Mouse (Mus musculus) hindbrain, embryonic 12.5 days (tissue): ENCODE data around the gene Prox1. TPM values are rescaled to one million over a fixed set of nuclear protein-coding genes. Genes with fewer than 3 reads are reported as not detected.

ENCODE experiments used
- ATAC-seq: fragments of 200-750 bp; cut with Nextera tagmentation; 2 replicates; pipeline ENCODE4 v1.8.0; 2017; ENCODE audit warnings: moderate TSS enrichment; ENCODE audit not compliant: low FRiP score
- H3K27ac ChIP-seq: fragments of 300-500 bp; sonication (generic); 2 replicates; pipeline ENCODE4 v1.5.1; 2016; ENCODE audit warnings: mild to moderate bottlenecking
- H3K27me3 ChIP-seq: fragments of 300-500 bp; sonication (generic); 2 replicates; pipeline ENCODE4 v1.6.1; 2016; ENCODE audit warnings: mild to moderate bottlenecking
- H3K36me3 ChIP-seq: fragments of 300-500 bp; sonication (generic); 2 replicates; pipeline ENCODE4 v1.6.1; 2016; ENCODE audit warnings: mild to moderate bottlenecking
- H3K4me1 ChIP-seq: fragments of 300-500 bp; sonication (generic); 2 replicates; pipeline ENCODE4 v1.6.1; 2016
- H3K4me2 ChIP-seq: fragments of 300-500 bp; sonication (generic); replicated peaks from 2 replicates; pipeline ENCODE4 v1.6.1; 2016; ENCODE audit warnings: mild to moderate bottlenecking
- H3K4me3 ChIP-seq: fragments of 300-500 bp; sonication (generic); 2 replicates; pipeline ENCODE4 v1.5.1; 2016; ENCODE audit warnings: mild to moderate bottlenecking
- H3K9ac ChIP-seq: fragments of 300-500 bp; sonication (generic); 2 replicates; pipeline ENCODE4 v1.6.1; 2016; ENCODE audit warnings: mild to moderate bottlenecking, moderate library complexity
- H3K9me3 ChIP-seq: fragments of 300-500 bp; sonication (generic); replicated peaks from 2 replicates; pipeline ENCODE4 v1.6.1; 2016; ENCODE audit warnings: mild to moderate bottlenecking
- WGBS: fragments of 180-500 bp; shearing (Covaris S2); methylation state at CpG from one replicate; pipeline ENCODE4 v1.1.7; 2016; 5-methylcytosine and 5-hydroxymethylcytosine counted together
- polyA plus RNA-seq: library from polyadenylated mRNA; unstranded; fragments of >200 nt; fragmentation: Nextera tagmentation; extraction: Ambion mirVana; gene quantifications from 2 replicates; pipeline ENCODE4 v1.2.1, GENCODE M21; 2016

Gene Prox1
- polyA plus RNA-seq = 10.8 and 12.5 TPM in 2 replicates

- under 1% methylated on average over 62 of the region's 62 CpGs for WGBS
- H3K36me3 ChIP-seq = no peaks in the 10 kb centered on the region
- peak within 1 kb of the TSS; percentile 61 for H3K4me3 ChIP-seq
- H3K9me3 ChIP-seq = no peaks in the 10 kb centered on the region
- H3K27me3 ChIP-seq = peaks cover 44% of the 10 kb centered on the region
- peaks cover 59% of the 10 kb centered on the region for H3K4me1 ChIP-seq
- H3K4me2 ChIP-seq = peak within 1 kb of the TSS; percentile 87
- H3K9ac ChIP-seq = peak within 1 kb of the TSS; percentile 82
- peak; percentile 89 for ATAC-seq
- peak within 1 kb of the TSS; percentile 90 for H3K27ac ChIP-seq
Measured at GRCm38 (mm10) chr1:190169911-190170818, at the start of gene Prox1. Prox1 (minus strand) TSS chr1:190170714.

- Histone ChIP-seq H3K4me1 (peaks cover 4% of the 10 kb centered on the region), H3K9me3 (no peaks in the 10 kb centered on the region), H3K9ac (no peak overlapping the region), H3K27me3 (no peaks in the 10 kb centered on the region), H3K4me2 (no peak overlapping the region), H3K36me3 (no peaks in the 10 kb centered on the region), H3K4me3 (no peak overlapping the region), H3K27ac (no peak overlapping the region)
- 71% methylated on average over 15 of the region's 15 CpGs for WGBS
- no peak for ATAC-seq
Measured at GRCm38 (mm10) chr1:190216621-190217020, 46.1 kb upstream of the Prox1 start.

GRCm38 (mm10) chr1:190214626-190215025, 44.1 kb upstream of the Prox1 start:
- H3K27ac ChIP-seq = no peak overlapping the region
- ATAC-seq = no peak
- H3K36me3 ChIP-seq = no peaks in the 10 kb centered on the region
- H3K9me3 ChIP-seq = no peaks in the 10 kb centered on the region
- 59% methylated on average over 7 of the region's 7 CpGs for WGBS
- no peak overlapping the region for H3K9ac ChIP-seq
- no peaks in the 10 kb centered on the region for H3K27me3 ChIP-seq
- no peak overlapping the region for H3K4me2 ChIP-seq
- H3K4me1 ChIP-seq = no peaks in the 10 kb centered on the region; the same call in 1 of the 2 replicates
- H3K4me3 ChIP-seq = no peak overlapping the region

GRCm38 (mm10) chr1:190213175-190213574, 42.7 kb upstream of the Prox1 start:
- Histone ChIP-seq H3K27me3 (no peaks in the 10 kb centered on the region), H3K4me2 (no peak overlapping the region), H3K36me3 (no peaks in the 10 kb centered on the region), H3K4me3 (no peak overlapping the region), H3K27ac (no peak overlapping the region), H3K9me3 (no peaks in the 10 kb centered on the region), H3K9ac (no peak overlapping the region), H3K4me1 (no peaks in the 10 kb centered on the region; the same call in 1 of the 2 replicates)
- WGBS = 93% methylated on average over 6 of the region's 6 CpGs
- ATAC-seq = no peak

- no peaks in the 10 kb centered on the region for H3K27me3 ChIP-seq
- H3K27ac ChIP-seq = no peak overlapping the region
- no peaks in the 10 kb centered on the region for H3K36me3 ChIP-seq
- no peak overlapping the region for H3K4me3 ChIP-seq
- no peak overlapping the region for H3K9ac ChIP-seq
- no peaks in the 10 kb centered on the region for H3K9me3 ChIP-seq
- no peak for ATAC-seq
- WGBS = 88% methylated on average over 8 of the region's 8 CpGs
- H3K4me1 ChIP-seq = no peaks in the 10 kb centered on the region
- no peak overlapping the region for H3K4me2 ChIP-seq
Measured at GRCm38 (mm10) chr1:190207246-190207645, 36.7 kb upstream of the Prox1 start.

GRCm38 (mm10) chr1:190205691-190206090, 35.2 kb upstream of the Prox1 start:
- WGBS = 100% methylated on average over 2 of the region's 2 CpGs
- H3K9me3 ChIP-seq = no peaks in the 10 kb centered on the region
- H3K27me3 ChIP-seq = no peaks in the 10 kb centered on the region
- no peaks in the 10 kb centered on the region for H3K36me3 ChIP-seq
- no peaks in the 10 kb centered on the region for H3K4me1 ChIP-seq
- H3K27ac ChIP-seq = no peak overlapping the region
- no peak overlapping the region for H3K4me3 ChIP-seq
- H3K4me2 ChIP-seq = no peak overlapping the region
- no peak for ATAC-seq
- H3K9ac ChIP-seq = no peak overlapping the region

GRCm38 (mm10) chr1:190204378-190205070, 34.0 kb upstream of the Prox1 start:
- no peak for ATAC-seq
- no peak overlapping the region for H3K4me3 ChIP-seq
- H3K9ac ChIP-seq = no peak overlapping the region
- H3K4me1 ChIP-seq = no peaks in the 10 kb centered on the region
- WGBS = 33% methylated on average over 10 of the region's 10 CpGs
- no peak overlapping the region for H3K27ac ChIP-seq
- no peaks in the 10 kb centered on the region for H3K9me3 ChIP-seq
- no peak overlapping the region for H3K4me2 ChIP-seq
- H3K36me3 ChIP-seq = no peaks in the 10 kb centered on the region
- H3K27me3 ChIP-seq = no peaks in the 10 kb centered on the region

- Histone ChIP-seq H3K4me3 (no peak overlapping the region), H3K27ac (no peak overlapping the region), H3K9ac (no peak overlapping the region), H3K4me2 (no peak overlapping the region), H3K9me3 (peaks cover 5% of the 10 kb centered on the region; the same call in 1 of the 2 replicates), H3K36me3 (no peaks in the 10 kb centered on the region), H3K27me3 (no peaks in the 10 kb centered on the region), H3K4me1 (no peaks in the 10 kb centered on the region)
- ATAC-seq = no peak
- 87% methylated on average over 6 of the region's 6 CpGs for WGBS
Measured at GRCm38 (mm10) chr1:190201696-190202095, 31.2 kb upstream of the Prox1 start.

GRCm38 (mm10) chr1:190200996-190201395, 30.5 kb upstream of the Prox1 start:
- ATAC-seq = no peak
- H3K9me3 ChIP-seq = peaks cover 6% of the 10 kb centered on the region; the same call in 1 of the 2 replicates

GRCm38 (mm10) chr1:190198247-190198646, 27.7 kb upstream of the Prox1 start:
- Histone ChIP-seq H3K9me3 (peaks cover 6% of the 10 kb centered on the region; the same call in 1 of the 2 replicates), H3K36me3 (no peaks in the 10 kb centered on the region), H3K27ac (no peak overlapping the region), H3K4me2 (no peak overlapping the region), H3K9ac (no peak overlapping the region), H3K27me3 (no peaks in the 10 kb centered on the region), H3K4me3 (no peak overlapping the region), H3K4me1 (no peaks in the 10 kb centered on the region)
- ATAC-seq = no peak
- 91% methylated on average over 2 of the region's 2 CpGs for WGBS

More at GRCm38 (mm10) chr1:190200996-190201395, 30.5 kb upstream of the Prox1 start:
- WGBS = 92% methylated on average over 4 of the region's 4 CpGs
- Histone ChIP-seq H3K9ac (no peak overlapping the region), H3K27me3 (no peaks in the 10 kb centered on the region), H3K4me3 (no peak overlapping the region), H3K27ac (no peak overlapping the region), H3K4me1 (no peaks in the 10 kb centered on the region), H3K36me3 (no peaks in the 10 kb centered on the region), H3K4me2 (no peak overlapping the region)

- no peaks in the 10 kb centered on the region for H3K36me3 ChIP-seq
- ATAC-seq = no peak
- H3K4me3 ChIP-seq = no peak overlapping the region
- peaks cover 4% of the 10 kb centered on the region; the same call in 1 of the 2 replicates for H3K9me3 ChIP-seq
- no peak overlapping the region for H3K27ac ChIP-seq
- no peak overlapping the region for H3K9ac ChIP-seq
- H3K4me1 ChIP-seq = peaks cover 25% of the 10 kb centered on the region
- H3K4me2 ChIP-seq = peak overlapping the region; percentile 8; the same call in 1 of the 2 replicates
- H3K27me3 ChIP-seq = peaks cover 8% of the 10 kb centered on the region; the same call in 1 of the 2 replicates
- 37% methylated on average over 13 of the region's 13 CpGs for WGBS
Measured at GRCm38 (mm10) chr1:190192011-190192410, 21.5 kb upstream of the Prox1 start.

GRCm38 (mm10) chr1:190190231-190190965, 19.9 kb upstream of the Prox1 start:
- Histone ChIP-seq H3K4me1 (peaks cover 25% of the 10 kb centered on the region), H3K9me3 (no peaks in the 10 kb centered on the region), H3K4me3 (no peak overlapping the region), H3K27me3 (peaks cover 8% of the 10 kb centered on the region; the same call in 1 of the 2 replicates), H3K27ac (no peak overlapping the region; the same call in none of the 2 replicates), H3K9ac (no peak overlapping the region), H3K4me2 (no peak overlapping the region), H3K36me3 (no peaks in the 10 kb centered on the region)
- whole genome bisulfite sequencing = 27% methylated on average over 10 of the region's 10 CpGs
- peak; percentile 87 for ATAC-seq
